Mouse (Mus musculus) B cell, adult (primary cell): ENCODE results near the gene Mad2l1. TPM values are rescaled to one million over a fixed set of nuclear protein-coding genes. Genes with fewer than 3 reads are reported as not detected.

Experiments used
- total RNA-seq: library from RNA; stranded (reverse); gene quantifications from 4 replicates; pipeline ENCODE4 v1.2.4, GENCODE M21; 2023; ENCODE audit not compliant: inconsistent age

Gene Mad2l1
- 14.0 to 19.8 TPM (median 19.0 TPM) in 4 replicates for total RNA-seq

DNA sequence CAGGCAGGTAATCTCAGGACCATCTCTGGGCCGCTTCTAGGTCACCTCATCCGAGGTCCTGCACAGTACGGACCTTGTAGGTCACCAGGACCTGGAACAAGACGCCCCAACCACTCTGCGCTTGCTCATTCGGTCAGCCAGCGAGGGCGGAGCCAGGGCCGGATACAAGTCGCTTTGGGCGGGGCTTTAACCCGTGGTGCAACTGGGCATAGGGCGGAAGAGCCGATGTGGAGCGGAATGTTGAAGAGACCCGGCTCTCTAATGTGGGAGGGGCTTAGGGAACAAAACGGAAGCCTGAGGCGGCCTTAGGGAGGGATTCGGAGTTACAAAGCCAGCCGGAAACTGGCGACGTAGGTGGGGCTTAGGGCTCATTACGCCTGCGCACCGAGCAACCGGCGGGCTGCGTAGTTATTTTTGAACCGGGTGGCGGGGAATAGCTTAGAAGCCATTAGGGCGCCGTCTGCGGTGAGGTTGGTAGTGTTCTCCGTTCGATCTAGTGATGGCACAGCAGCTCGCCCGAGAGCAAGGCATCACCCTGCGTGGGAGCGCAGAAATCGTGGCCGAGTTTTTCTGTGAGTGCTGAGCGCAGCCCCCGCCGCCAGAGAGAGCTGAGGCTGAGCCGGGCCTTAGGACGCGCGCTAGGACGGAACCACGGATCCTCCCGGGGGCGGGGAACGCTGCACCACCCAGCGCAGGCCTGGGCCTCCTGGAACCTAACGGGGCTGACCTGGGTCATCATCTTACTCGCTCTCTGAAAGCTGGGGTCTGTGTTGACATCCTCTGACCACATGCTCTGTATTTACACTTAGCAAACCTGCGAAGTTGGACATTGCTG lies at the start of gene Mad2l1:
Mad2l1 (plus strand) TSS at position 363 of the 835 bp plus-strand sequence.

GRCm38 (mm10) chr6:66559996-66560395 lies 24.8 kb downstream of the Mad2l1 start, which contains the start of gene Vmn1r32:
Vmn1r32 (minus strand) TSS chr6:66560096.

Other genes with a start within 250 kb of the Mad2l1 start
- not detected in 4 replicates for gene Vmn1r32, start 24.7 kb downstream of the Mad2l1 start, total RNA-seq
- not detected in 4 replicates for gene Vmn1r33, start 82.9 kb downstream of the Mad2l1 start, total RNA-seq
- not detected in 4 replicates for gene Vmn1r34, start 108.5 kb downstream of the Mad2l1 start, total RNA-seq
- gene Vmn1r35, start 150.5 kb downstream of the Mad2l1 start, total RNA-seq = not detected in 4 replicates
- not detected in 4 replicates for gene Vmn1r36, start 183.8 kb downstream of the Mad2l1 start, total RNA-seq
- gene Vmn1r37, start 194.0 kb downstream of the Mad2l1 start, total RNA-seq = not detected in 4 replicates
- gene Vmn1r38, start 247.2 kb downstream of the Mad2l1 start, total RNA-seq = not detected in 4 replicates